Mouse (Mus musculus) CH12.LX (cell line): ENCODE data around the gene R3hdm2. TPM values are rescaled to one million over a fixed set of nuclear protein-coding genes. Genes with fewer than 3 reads are reported as not detected.

Source experiments
- DNase-seq: peaks from one replicate; pipeline ENCODE4 v3.0.0-alpha.2; 2013; ENCODE audit errors: extremely low read depth
- H3K27ac ChIP-seq: 2 replicates; pipeline ENCODE4 v1.5.1; 2012; ENCODE audit warnings: low read depth, mild to moderate bottlenecking, control low read depth, moderate library complexity; ENCODE audit not compliant: insufficient read depth
- H3K27me3 ChIP-seq: replicated peaks from 2 replicates; pipeline ENCODE3; 2012; ENCODE audit warnings: inconsistent platforms
- H3K36me3 ChIP-seq, 2 experiments: replicated peaks in 1 of 2; 2 replicates each; pipeline versions ENCODE3 to v1.6.1; 2012; ENCODE audit warnings: inconsistent platforms in 1 of 2, low read length in 1 of 2, mild to moderate bottlenecking in 1 of 2, mixed read lengths in 1 of 2, moderate library complexity in 1 of 2; ENCODE audit not compliant: control insufficient read depth in 1 of 2, insufficient read depth in 1 of 2
- H3K4me1 ChIP-seq, 2 experiments: 2 replicates each; pipeline ENCODE4 v1.6.1; 2012; ENCODE audit warnings: inconsistent platforms in 1 of 2, moderate library complexity in 1 of 2; ENCODE audit not compliant: insufficient read depth in 2 of 2, control insufficient read depth in 1 of 2
- H3K4me2 ChIP-seq: 2 replicates; pipeline ENCODE4 v1.6.1; 2012; ENCODE audit warnings: low read depth, mild to moderate bottlenecking, control low read depth; ENCODE audit not compliant: poor library complexity, insufficient read depth, severe bottlenecking
- H3K4me3 ChIP-seq, 3 experiments: fragments of 150-350 bp in 1 of 3; sonication (generic) in 1 of 3; replicated peaks in 1 of 3; 2 replicates each; pipeline versions ENCODE3 to v1.5.1; 2011 to 2012; ENCODE audit warnings: low read depth in 2 of 3, low read length in 2 of 3, mild to moderate bottlenecking in 2 of 3, moderate library complexity in 2 of 3, control low read depth in 1 of 3, improper control_type of control experiment in 1 of 3, inconsistent platforms in 1 of 3, mixed read lengths in 1 of 3; ENCODE audit not compliant: poor library complexity in 1 of 3
- H3K79me2 ChIP-seq: replicated peaks from 2 replicates; pipeline ENCODE4 v1.6.1; 2012; ENCODE audit warnings: mild to moderate bottlenecking, moderate library complexity; ENCODE audit not compliant: control insufficient read depth, poor library complexity, insufficient read depth, severe bottlenecking; ENCODE audit errors: extremely low read depth
- H3K9ac ChIP-seq: 2 replicates; pipeline ENCODE4 v1.6.1; 2012; ENCODE audit warnings: low read depth, mild to moderate bottlenecking, control low read depth, moderate library complexity; ENCODE audit not compliant: insufficient read depth
- H3K9me3 ChIP-seq: replicated peaks from 2 replicates; pipeline ENCODE3; 2012; ENCODE audit warnings: low read length, inconsistent platforms, mixed read lengths
- BHLHE40 ChIP-seq: IDR thresholded peaks from 2 replicates; pipeline ENCODE4 v1.6.1; 2011; ENCODE audit warnings: mild to moderate bottlenecking, low read depth, low read length, improper control_type of control experiment
- CHD1 ChIP-seq: IDR thresholded peaks from 2 replicates; pipeline ENCODE4 v1.6.1; 2012; ENCODE audit warnings: low read depth, low read length, improper control_type of control experiment, inconsistent platforms
- CHD2 ChIP-seq: IDR thresholded peaks from 2 replicates; pipeline ENCODE4 v1.6.1; 2011; ENCODE audit warnings: low read length, improper control_type of control experiment
- CTCF ChIP-seq, 2 experiments: IDR thresholded peaks in 1 of 2; conservative IDR thresholded peaks in 1 of 2; 2 replicates each; pipeline ENCODE4 v1.5.1; 2011 to 2012; ENCODE audit warnings: low read depth in 2 of 2, low read length in 2 of 2, improper control_type of control experiment in 1 of 2, inconsistent platforms in 1 of 2, mild to moderate bottlenecking in 1 of 2, moderate library complexity in 1 of 2
- E2F4 ChIP-seq: IDR thresholded peaks from 2 replicates; pipeline ENCODE4 v1.6.1; 2011; ENCODE audit warnings: low read depth, low read length, improper control_type of control experiment; ENCODE audit not compliant: insufficient replicate concordance
- ELF1 ChIP-seq: IDR thresholded peaks from 2 replicates; pipeline ENCODE4 v1.6.1; 2014; ENCODE audit warnings: low read depth, mild to moderate bottlenecking, inconsistent platforms, low read length, improper control_type of control experiment
- EP300 ChIP-seq: IDR thresholded peaks from 2 replicates; pipeline ENCODE4 v1.6.1; 2011; ENCODE audit warnings: low read length, improper control_type of control experiment
- ETS1 ChIP-seq: conservative IDR thresholded peaks from 2 replicates; pipeline ENCODE4 v1.6.1; 2012; ENCODE audit warnings: low read depth, mild to moderate bottlenecking, inconsistent platforms, low read length, improper control_type of control experiment, moderate library complexity
- GABPA ChIP-seq: IDR thresholded peaks from 2 replicates; pipeline ENCODE4 v1.6.1; 2012; ENCODE audit warnings: low read depth, low read length, improper control_type of control experiment, inconsistent platforms; ENCODE audit not compliant: insufficient replicate concordance
- HCFC1 ChIP-seq: IDR thresholded peaks from 2 replicates; pipeline ENCODE4 v1.6.1; 2012; ENCODE audit warnings: low read depth, mild to moderate bottlenecking, inconsistent platforms, low read length, improper control_type of control experiment
- IRF4 ChIP-seq: IDR thresholded peaks from 2 replicates; pipeline ENCODE4 v1.6.1; 2014; ENCODE audit warnings: low read depth, mild to moderate bottlenecking, inconsistent platforms, low read length, improper control_type of control experiment
- JUN ChIP-seq: IDR thresholded peaks from 2 replicates; pipeline ENCODE4 v1.6.1; 2011; ENCODE audit warnings: low read depth, mild to moderate bottlenecking, low read length, improper control_type of control experiment, moderate library complexity; ENCODE audit not compliant: insufficient read depth
- JUND ChIP-seq: conservative IDR thresholded peaks from 2 replicates; pipeline ENCODE4 v1.6.1; 2011; ENCODE audit warnings: low read depth, low read length, improper control_type of control experiment
- KAT2A ChIP-seq: IDR thresholded peaks from 2 replicates; pipeline ENCODE4 v1.6.1; 2012; ENCODE audit warnings: low read length, improper control_type of control experiment, inconsistent platforms; ENCODE audit not compliant: insufficient replicate concordance
- MAFK ChIP-seq: IDR thresholded peaks from 2 replicates; pipeline ENCODE4 v1.6.1; 2011; ENCODE audit warnings: low read length, improper control_type of control experiment; ENCODE audit not compliant: insufficient replicate concordance
- MAX ChIP-seq: IDR thresholded peaks from 2 replicates; pipeline ENCODE4 v1.6.1; 2011; ENCODE audit warnings: low read length, improper control_type of control experiment
- MAZ ChIP-seq: IDR thresholded peaks from 2 replicates; pipeline ENCODE4 v1.6.1; 2012; ENCODE audit warnings: low read depth, mild to moderate bottlenecking, inconsistent platforms, low read length, improper control_type of control experiment, moderate library complexity
- MEF2A ChIP-seq: IDR thresholded peaks from 2 replicates; pipeline ENCODE4 v1.6.1; 2014; ENCODE audit warnings: low read depth, mild to moderate bottlenecking, inconsistent platforms, low read length, improper control_type of control experiment, borderline replicate concordance
- MXI1 ChIP-seq: IDR thresholded peaks from 2 replicates; pipeline ENCODE4 v1.6.1; 2011; ENCODE audit warnings: mild to moderate bottlenecking, low read depth, low read length, improper control_type of control experiment
- MYC ChIP-seq: IDR thresholded peaks from 2 replicates; pipeline ENCODE4 v1.6.1; 2011; ENCODE audit warnings: low read depth, mild to moderate bottlenecking, improper control_type of control experiment, low read length
- NELFE ChIP-seq: IDR thresholded peaks from 2 replicates; pipeline ENCODE4 v1.6.1; 2011; ENCODE audit warnings: low read depth, low read length, improper control_type of control experiment
- NRF1 ChIP-seq: IDR thresholded peaks from 2 replicates; pipeline ENCODE4 v1.6.1; 2014; ENCODE audit warnings: low read depth, mild to moderate bottlenecking, inconsistent platforms, low read length, improper control_type of control experiment, moderate library complexity
- PAX5 ChIP-seq: IDR thresholded peaks from 2 replicates; pipeline ENCODE4 v1.6.1; 2012; ENCODE audit warnings: low read length, inconsistent platforms, mixed read lengths
- POLR2A ChIP-seq: IDR thresholded peaks from 2 replicates; pipeline ENCODE4 v1.6.1; 2011; ENCODE audit warnings: low read depth, mild to moderate bottlenecking, improper control_type of control experiment, low read length
- POLR2AphosphoS2 ChIP-seq: IDR thresholded peaks from 2 replicates; pipeline ENCODE4 v1.6.1; 2011; ENCODE audit warnings: low read depth, low read length, improper control_type of control experiment
- RAD21 ChIP-seq: IDR thresholded peaks from 2 replicates; pipeline ENCODE4 v1.6.1; 2011; ENCODE audit warnings: low read depth, mild to moderate bottlenecking, low read length, improper control_type of control experiment, moderate library complexity
- RCOR1 ChIP-seq: conservative IDR thresholded peaks from 2 replicates; pipeline ENCODE4 v1.6.1; 2012; ENCODE audit warnings: low read depth, mild to moderate bottlenecking, inconsistent platforms, low read length, improper control_type of control experiment
- SIN3A ChIP-seq: IDR thresholded peaks from 2 replicates; pipeline ENCODE4 v1.6.1; 2012; ENCODE audit warnings: low read length, improper control_type of control experiment, inconsistent platforms
- SMC3 ChIP-seq: IDR thresholded peaks from 2 replicates; pipeline ENCODE4 v1.6.1; 2011; ENCODE audit warnings: low read depth, low read length, improper control_type of control experiment
- TBP ChIP-seq: conservative IDR thresholded peaks from 2 replicates; pipeline ENCODE4 v1.6.1; 2011; ENCODE audit warnings: low read depth, low read length, improper control_type of control experiment
- TCF12 ChIP-seq: IDR thresholded peaks from 2 replicates; pipeline ENCODE4 v1.6.1; 2014; ENCODE audit warnings: low read depth, mild to moderate bottlenecking, inconsistent platforms, low read length, improper control_type of control experiment
- UBTF ChIP-seq: IDR thresholded peaks from 2 replicates; pipeline ENCODE4 v1.6.1; 2012; ENCODE audit warnings: low read depth, mild to moderate bottlenecking, inconsistent platforms, low read length, improper control_type of control experiment, moderate library complexity
- USF1 ChIP-seq: IDR thresholded peaks from 2 replicates; pipeline ENCODE4 v1.6.1; 2014; ENCODE audit warnings: low read depth, mild to moderate bottlenecking, inconsistent platforms, low read length, improper control_type of control experiment
- USF2 ChIP-seq: conservative IDR thresholded peaks from 2 replicates; pipeline ENCODE4 v1.6.1; 2011; ENCODE audit warnings: low read depth, low read length, improper control_type of control experiment
- ZC3H11A ChIP-seq: IDR thresholded peaks from 2 replicates; pipeline ENCODE4 v1.6.1; 2012; ENCODE audit warnings: low read depth, mild to moderate bottlenecking, inconsistent platforms, low read length, improper control_type of control experiment
- ZKSCAN1 ChIP-seq: IDR thresholded peaks from 2 replicates; pipeline ENCODE4 v1.6.1; 2012; ENCODE audit warnings: low read depth, inconsistent platforms, low read length, improper control_type of control experiment, borderline replicate concordance
- ZMIZ1 ChIP-seq: IDR thresholded peaks from 2 replicates; pipeline ENCODE4 v1.6.1; 2012; ENCODE audit warnings: low read depth, mild to moderate bottlenecking, inconsistent platforms, low read length, improper control_type of control experiment
- ZNF384 ChIP-seq: IDR thresholded peaks from 2 replicates; pipeline ENCODE4 v1.6.1; 2012; ENCODE audit warnings: low read depth, low read length, improper control_type of control experiment, inconsistent platforms
- dilution Hi-C: fragments of 300-500 bp; cut with MboI; formaldehyde crosslinking; loops from 2 replicates; pipeline ENCODE4 v1.14.3; 2020; ENCODE audit warnings: low sequenced_read_pairs; ENCODE audit not compliant: extremely low pct_unique_long_range_greater_than_20kb, extremely low pct_ligation_motif_present
- in situ Hi-C: fragments of 300-500 bp; cut with MboI; formaldehyde crosslinking; loops from 3 replicates; pipeline ENCODE4 v1.14.3; 2019; ENCODE audit warnings: low sequenced_read_pairs, low pct_ligation_motif_present, low pct_unique_long_range_greater_than_20kb, mixed read lengths
- polyA plus RNA-seq: library from polyadenylated mRNA; unstranded; fragments of >175 nt; gene quantifications from 2 replicates; pipeline ENCODE4 v1.2.1, GENCODE M21; 2012; ENCODE audit warnings: low read depth; ENCODE audit not compliant: insufficient read length
- total RNA-seq, 2 experiments: library from RNA; depleted of rRNA; stranded (reverse); fragments of 300-350 nt in 1 of 2; fragments of >200 nt in 1 of 2; gene quantifications; 2 replicates each; pipeline ENCODE4 v1.2.3; 2012 to 2014

The R3hdm2 gene
- total and polyA plus RNA-seq, 3 experiments = 7.0 to 23.6 (median 8.7) TPM

GRCm38 (mm10) chr10:127338930-127339682 lies 41.0 kb upstream of the R3hdm2 start:
- Histone ChIP-seq H3K36me3 (no peaks in the 10 kb centered on the region), H3K27me3 (peaks cover 35% of the 10 kb centered on the region), H3K27ac (no peak overlapping the region), H3K79me2 (no peaks in the 10 kb centered on the region), H3K9me3 (no peaks in the 10 kb centered on the region), H3K4me1 (peaks cover 0 to 31% of the 10 kb centered on the region in 2 experiments; a peak in 2 of 4 replicates), H3K4me2 (peak overlapping the region; percentile 100), H3K9ac (peak overlapping the region; percentile 46; the same call in 1 of the 2 replicates), H3K4me3 (peak overlapping the region in 2 of 3 experiments; percentile 20 to 58)
- TF ChIP-seq ZC3H11A = no peak
- TF ChIP-seq POLR2A = no peak
- no peak for TF ChIP-seq CHD1
- TF ChIP-seq HCFC1 = peak; percentile 24
- no peak for TF ChIP-seq TBP
- TF ChIP-seq UBTF = no peak
- TF ChIP-seq E2F4 = no peak
- peak; percentile 41; the same call in 1 of the 2 replicates for TF ChIP-seq NELFE
- TF ChIP-seq BHLHE40 = no peak
- TF ChIP-seq ZKSCAN1 = no peak
- no peak for TF ChIP-seq ZMIZ1
- no peak for TF ChIP-seq GABPA
- peak; percentile 66 for TF ChIP-seq SMC3
- peak; percentile 59; the same call in 1 of the 2 replicates for TF ChIP-seq MXI1
- no peak for TF ChIP-seq MAX
- no peak for TF ChIP-seq PAX5
- TF ChIP-seq RAD21 = peak; percentile 74
- TF ChIP-seq USF1 = no peak
- no peak for TF ChIP-seq ETS1
- no peak for TF ChIP-seq JUN
- peak; percentile 37; the same call in 1 of the 2 replicates for TF ChIP-seq IRF4
- TF ChIP-seq RCOR1 = no peak
- no peak; the same call in 1 of the 2 replicates for TF ChIP-seq CHD2
- peak; percentile 88 to 94 for TF ChIP-seq CTCF (conservative IDR thresholded peaks at IDR 0.05 in 1 of 2, IDR thresholded peaks at IDR 0.05 in 1 of 2; ENCODE audit: low read depth in 2 of 2, low read length in 2 of 2)
- TF ChIP-seq TCF12 = 0 out of 2 replicates have a peak, but pooled peaks have one; percentile 29
- TF ChIP-seq ZNF384 = no peak
- no peak for TF ChIP-seq ELF1
- peak; percentile 16; the same call in 1 of the 2 replicates for TF ChIP-seq JUND
- no peak for TF ChIP-seq MAFK
- TF ChIP-seq MAZ = peak; percentile 76
- TF ChIP-seq NRF1 = peak; percentile 53; the same call in 1 of the 2 replicates
- TF ChIP-seq MEF2A = no peak
- TF ChIP-seq MYC = peak; percentile 73; the same call in 1 of the 2 replicates
- no peak for TF ChIP-seq KAT2A
- no peak for TF ChIP-seq USF2
- no peak for TF ChIP-seq POLR2AphosphoS2
- TF ChIP-seq EP300 = no peak; the same call in 1 of the 2 replicates
- TF ChIP-seq SIN3A = peak; percentile 55; the same call in 1 of the 2 replicates
- in situ Hi-C loops = no loop called here
- dilution Hi-C loops = no loop called here
- peak; percentile 95 for DNase-seq
